Mouse (Mus musculus) lung, postnatal 4 days (tissue): ENCODE measurements around the gene Marc2.

ENCODE experiments used
- DNase-seq, 2 experiments: peaks; one replicate each; pipeline ENCODE4 v3.0.0; 2021

Gene Marc2

DNA sequence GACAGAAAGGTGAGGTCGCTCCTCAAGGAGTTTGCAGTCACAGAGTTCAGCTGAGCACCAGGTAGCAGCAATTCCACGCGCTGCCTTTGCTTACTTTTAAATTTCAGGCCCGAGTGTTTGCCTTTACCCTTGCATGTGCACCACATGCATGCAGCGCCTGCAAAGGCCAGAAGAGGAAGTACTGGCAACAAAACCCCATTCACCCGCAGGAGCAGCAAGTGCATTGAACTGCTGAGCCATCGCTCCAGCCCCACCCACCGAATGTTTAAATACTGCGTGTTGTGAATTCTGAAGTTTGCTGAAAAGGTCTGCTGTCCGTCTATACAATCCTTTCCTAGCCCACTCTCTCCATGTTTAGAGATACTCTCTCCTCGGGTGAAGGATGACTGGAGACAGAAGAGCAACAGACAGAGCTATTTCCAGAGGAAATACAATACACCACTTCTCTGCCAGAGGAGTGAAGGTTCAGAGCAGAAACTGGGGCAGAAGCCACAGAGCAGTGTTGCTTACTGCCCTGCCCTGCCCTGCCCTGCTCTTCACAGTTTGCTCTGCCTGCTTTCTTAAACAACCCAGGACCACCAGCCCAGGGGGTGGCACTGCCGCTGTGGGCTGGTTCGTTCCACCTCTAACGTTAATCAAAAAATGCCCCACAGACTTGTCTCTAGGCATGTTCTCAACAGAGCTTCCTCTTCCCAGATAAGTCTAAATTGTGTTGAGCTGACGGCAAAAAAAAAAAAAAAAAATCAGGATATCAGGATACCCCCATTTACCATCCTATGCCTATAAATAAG, 38.4 kb downstream of the Marc2 start:
- DNase-seq: peak in 1 of 2 experiments; percentile 41

DNA sequence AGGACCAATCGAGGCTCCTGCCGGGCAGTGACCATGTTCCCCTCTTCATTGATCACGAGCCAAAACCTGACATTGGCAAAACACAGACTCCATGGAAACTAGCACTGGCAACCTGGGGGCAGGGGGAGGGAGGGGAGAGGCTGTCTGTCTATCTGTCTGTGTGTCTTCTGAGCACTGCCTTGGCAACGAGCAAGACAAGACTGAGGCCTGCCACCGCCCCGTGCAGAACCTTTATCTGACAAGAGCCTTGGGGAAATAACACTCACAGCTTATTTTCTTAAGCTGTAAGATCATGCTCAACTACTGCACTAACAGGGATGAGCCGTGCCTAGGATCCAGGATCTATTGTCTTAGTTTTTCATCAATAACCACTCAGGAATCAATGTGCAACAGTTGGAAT, 39.1 kb downstream of the Marc2 start:
- no peak for DNase-seq

DNA sequence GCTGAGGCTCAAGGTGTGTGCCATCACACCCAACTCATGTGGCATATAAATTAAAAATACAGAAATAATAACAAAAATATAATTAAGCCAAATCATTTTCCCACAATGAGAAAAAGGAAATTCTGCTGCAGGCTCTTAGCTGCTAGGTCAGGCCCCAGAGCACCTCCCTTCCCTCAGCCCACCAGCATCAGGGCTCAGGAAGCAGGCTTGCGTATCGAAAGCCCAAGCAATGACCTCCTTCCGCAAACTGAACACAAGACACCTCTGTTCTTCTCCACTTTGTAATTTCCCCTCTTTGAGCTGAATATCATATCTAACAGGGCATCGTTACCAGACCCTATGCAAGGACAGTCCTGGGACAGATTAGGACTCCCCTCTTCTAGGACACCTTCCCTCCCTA, 40.5 kb downstream of the Marc2 start:
- no peak for DNase-seq

DNA sequence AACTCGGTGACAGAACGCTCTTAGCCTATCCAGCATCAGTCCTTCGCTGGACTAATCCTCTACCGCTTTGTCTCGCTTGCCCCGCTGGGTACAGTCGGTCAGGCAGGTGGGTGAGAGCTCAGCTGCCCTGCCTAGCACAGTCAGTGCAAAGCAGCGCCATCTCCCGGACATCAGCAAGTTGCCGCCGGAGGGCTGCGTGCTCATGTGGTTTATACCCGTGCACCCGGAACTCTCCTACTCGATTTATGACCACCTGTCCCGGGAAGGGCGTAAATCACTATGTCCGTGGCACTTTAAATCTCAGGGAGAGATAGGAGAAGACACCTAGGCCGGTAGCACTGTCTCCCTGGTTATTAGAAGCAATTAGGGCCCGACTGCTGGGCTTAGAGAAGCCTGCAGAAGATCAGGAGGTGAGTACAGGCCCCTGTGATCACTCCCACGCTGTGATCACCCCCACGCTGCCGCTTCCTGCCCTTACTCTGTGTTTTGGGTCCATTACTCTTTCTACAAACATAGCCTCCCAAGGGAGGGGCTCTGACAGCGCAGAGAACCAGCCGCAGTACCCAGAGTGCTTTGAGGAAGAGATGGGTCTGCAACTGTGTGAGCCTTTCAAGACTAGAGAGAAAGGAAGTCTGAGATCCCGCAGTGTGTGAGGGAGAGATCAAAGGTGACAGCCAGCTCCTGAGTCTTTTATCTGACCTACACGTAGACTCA, 52.9 kb downstream of the Marc2 start:
- peak; percentile 66 to 78 for DNase-seq

DNA sequence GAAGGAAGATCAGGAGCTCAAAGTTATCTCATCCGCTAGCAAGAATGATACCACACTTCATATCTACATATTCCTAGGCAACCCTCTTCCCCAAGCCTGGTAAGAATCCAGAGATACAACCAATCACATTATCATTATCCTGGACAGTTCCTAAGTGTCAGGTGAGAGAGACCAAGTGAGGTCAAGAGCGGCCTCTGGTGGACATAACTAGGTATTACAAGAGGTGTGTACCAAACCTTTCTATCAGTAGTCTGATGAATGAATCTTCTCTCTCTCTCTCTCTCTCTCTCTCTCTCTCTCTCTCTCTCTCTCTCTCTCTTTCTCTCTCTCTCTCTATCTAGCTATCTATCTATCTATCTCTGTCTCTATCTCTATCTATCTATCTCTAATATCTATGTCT, 55.1 kb downstream of the Marc2 start:
- DNase-seq: peak in 1 of 2 experiments; percentile 52

DNA sequence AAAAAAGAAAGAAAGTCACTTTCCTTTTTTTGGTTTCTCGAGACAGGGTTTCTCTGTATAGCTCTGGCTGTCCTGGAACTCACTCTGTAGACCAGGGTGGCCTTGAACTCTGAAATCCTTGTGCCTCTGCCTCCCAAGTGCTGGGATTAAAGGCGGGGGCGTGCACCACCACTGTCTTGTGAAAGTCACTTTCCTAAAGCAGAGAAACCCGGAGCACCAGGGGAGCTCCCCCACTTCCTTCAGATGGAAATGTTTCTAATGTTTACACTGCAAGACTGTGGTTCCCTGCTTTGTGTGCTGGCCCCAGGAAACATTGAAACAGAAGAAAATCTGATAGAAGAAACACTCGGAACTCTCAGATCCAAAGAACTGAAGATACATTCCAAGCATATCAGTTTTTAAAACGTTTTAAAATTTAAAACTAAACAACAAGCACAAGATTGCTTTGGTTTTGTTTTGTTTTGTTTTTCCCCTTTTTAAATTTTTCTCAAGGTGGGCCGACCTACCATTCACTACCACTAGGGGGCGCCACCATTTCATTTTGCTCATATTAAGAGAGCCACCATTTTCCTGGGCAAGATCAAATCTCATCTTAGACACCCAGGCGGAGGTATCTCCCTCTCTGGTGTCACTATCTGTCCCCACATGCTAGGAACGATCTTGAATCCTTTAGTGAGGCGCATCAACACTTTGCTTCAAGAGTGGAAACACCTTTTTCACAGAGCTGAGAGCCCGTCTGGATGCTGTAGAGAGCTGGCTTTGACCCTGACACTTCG, 59.7 kb downstream of the Marc2 start:
- DNase-seq: no peak

DNA sequence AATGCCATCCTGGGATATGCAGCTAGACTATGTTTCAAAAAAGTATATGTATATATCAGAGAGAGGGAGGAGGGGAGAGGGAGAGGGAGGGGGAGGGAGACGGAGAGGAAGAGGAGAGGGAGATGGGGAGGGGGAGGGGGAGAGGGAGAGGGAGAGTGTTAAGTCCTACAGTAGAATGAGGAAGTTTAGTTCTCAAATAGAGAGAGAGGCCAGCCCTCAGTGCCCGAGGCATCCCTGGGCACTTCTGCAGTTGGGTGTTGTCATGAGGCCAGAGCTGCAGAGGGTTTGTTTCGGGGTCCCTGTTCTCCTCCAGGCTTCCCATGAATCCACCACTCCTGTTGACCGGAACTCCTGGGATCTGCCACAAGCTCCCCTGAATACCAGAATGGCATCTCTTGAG, 62.6 kb downstream of the Marc2 start:
- DNase-seq: no peak

DNA sequence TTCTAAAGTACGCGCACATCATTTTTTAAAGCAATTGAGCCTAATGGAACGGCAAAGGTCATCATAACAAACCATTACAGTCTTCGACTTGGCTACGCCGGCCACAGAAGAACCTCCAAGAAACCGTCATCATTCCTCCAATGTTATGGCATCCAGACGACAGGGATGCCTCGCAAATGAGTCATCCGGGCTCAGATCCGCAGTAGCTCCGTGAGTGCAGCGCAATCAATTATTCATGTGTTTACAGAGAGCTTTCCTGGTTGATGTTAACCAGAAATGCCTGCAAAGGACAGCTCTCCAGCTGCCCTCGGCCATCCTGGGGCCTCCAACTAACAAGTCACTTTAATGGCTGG, 64.1 kb downstream of the Marc2 start:
- DNase-seq: peak; percentile 72 to 89

DNA sequence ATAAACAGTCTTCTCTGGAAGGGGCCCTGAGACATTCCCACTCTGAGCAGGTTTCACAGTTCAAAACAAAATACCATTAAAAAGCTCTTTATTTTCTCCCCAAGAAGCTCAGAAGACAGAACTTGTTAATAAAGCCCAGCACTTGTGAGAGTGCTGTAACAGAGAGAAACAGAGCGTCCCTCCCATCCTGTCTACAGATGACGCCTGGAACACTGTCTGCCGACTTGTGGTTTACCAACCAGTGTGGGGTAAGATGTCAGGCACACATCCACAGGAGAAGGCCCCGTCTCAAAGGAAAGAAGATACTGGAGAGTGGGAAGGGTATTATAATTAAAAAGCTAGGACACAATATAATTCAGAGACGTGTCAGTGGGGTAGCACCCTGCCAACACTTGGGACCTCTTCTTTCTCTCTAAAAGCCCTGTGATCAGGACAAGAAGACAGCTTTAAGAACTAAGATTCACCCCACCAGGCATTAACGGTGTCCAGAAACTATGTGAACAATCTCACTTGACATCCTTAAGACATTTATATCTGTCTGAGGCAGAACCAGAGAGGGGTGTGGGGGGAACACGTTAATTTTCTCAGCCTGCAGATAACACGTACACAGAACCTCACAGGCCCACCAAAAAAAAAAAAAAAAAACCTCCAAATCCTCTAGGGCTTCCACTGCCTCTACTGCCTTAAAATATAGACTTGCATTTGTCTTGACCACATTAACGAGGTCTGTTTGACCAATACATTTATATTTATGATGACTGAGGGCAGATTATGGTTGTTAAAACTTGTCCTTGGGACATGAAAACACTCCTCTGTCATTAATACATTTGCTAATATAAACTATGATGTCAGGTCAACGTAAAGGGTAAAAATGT, 64.7 kb downstream of the Marc2 start:
- DNase-seq: peak in 1 of 2 experiments; percentile 27

DNA sequence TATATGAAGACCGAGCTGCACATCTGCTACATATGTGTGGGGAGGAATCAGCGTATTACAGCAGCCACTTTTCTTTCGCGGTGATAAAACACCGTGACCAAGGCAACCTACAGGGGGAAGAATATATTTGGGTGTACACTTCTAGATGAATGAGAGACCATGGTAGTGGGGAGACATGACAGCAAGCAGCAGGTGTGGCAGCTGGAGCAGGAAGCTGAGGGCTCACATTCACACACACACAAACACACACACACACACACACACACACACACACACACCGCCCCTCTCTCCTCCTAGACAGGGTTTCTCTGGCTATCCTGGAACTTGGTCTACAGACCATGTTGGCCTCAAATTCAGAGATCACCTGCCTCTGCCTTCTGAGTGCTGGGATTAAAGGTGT, 68.1 kb downstream of the Marc2 start:
- no peak for DNase-seq

DNA sequence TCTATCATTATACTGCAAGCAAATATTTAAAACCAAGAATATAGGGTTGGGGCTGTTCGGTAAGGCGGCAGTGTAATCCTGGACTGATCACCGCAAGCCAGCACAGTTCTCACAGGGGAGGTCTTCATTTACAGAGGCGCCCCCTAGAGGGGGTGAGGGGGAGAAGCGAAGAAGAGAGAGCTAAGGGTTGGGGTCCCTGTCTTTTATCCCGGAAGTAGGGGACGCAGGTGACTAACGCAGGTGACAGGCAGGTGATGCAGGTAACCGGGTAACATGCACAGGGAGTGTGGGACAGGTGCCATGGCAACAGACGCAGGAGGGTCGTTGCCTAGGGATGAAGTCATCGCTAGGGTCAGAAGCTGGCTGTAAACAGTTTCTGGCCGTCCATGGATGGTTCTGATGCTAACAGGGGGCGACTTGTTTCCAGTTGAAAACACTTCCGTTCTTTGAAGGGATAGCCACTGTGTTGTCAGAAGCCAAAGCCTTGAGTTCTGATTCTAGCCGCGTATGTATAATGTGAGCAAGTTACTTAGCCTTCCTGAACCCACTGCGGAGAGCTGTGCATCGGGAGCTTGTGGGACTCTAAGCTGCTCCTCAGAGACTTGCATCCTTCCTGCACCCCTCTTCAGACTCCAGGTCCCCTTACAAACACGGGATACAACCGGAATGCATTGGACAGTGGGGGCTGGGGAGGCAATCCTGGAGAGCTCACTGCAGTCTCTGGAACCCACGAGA, 69.0 kb downstream of the Marc2 start:
- DNase-seq: no peak

DNA sequence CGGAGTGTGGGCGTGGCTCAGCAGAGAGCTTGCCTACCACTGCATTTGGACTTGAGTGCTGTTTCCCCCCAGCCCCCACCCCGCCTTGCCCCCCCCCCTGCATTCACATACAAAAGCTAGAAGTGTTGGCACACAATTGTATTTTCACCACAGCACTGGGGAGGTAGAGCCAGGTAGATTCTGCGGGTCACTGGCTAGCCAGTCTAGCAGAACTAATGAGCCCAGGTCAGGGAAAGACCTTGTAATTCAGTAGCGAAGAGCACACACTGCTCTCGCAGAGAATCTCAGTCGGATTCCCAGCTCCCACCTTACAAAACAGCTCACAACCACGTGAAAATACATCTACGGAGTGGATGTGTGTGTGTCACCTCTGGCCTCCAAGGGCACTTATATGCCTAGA, 71.0 kb downstream of the Marc2 start:
- no peak for DNase-seq

DNA sequence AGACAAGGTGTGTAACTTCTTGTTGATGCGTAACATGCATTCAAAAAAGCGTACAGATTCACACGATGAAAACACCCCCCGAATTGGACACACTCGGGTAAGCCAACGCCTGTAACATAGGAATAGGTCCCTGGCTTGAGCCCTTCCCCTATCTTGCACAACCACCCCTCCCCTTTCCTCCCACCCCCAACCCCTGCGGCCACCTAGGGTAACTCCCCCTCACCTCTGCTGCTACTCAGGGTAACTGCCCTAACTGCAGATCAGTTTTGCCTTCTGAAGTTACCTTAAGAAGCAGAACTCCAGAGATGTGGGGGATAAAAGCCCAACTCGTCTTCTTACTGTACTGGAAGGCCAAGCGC, 74.4 kb downstream of the Marc2 start:
- no peak for DNase-seq

DNA sequence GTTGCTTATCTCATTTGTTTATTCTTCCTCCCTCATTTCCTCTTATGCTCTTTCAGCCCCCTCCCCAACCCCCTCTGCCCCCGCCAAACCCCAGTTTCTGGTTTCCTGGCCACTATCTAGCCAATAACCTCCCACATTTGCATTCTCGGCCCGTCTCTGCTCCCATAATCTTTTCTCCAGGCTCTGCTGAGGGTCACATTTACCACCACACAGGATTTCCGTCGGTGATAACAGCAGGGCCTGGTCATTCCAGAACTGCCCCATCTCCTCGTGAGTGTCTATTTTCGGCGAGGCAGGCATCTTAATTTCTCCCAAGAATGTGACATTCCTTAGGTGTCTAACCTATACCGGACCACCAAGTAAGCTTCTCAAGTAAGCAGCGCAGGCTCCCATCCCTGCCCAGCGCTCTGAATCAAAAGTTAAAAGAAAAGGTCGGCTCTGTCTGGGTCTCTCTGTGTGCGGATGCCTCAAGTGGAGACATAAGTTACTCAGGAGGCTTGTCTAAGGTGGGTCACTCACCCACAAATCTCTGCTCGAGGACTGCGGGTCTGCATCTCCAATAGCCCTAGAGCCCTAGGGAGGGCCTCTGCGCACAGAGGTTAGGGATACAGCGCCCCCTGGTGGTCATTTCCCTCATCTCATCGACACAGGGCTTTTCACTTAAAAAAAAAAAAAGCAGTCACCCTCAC, 74.9 kb downstream of the Marc2 start:
- peak; percentile 81 to 87 for DNase-seq

DNA sequence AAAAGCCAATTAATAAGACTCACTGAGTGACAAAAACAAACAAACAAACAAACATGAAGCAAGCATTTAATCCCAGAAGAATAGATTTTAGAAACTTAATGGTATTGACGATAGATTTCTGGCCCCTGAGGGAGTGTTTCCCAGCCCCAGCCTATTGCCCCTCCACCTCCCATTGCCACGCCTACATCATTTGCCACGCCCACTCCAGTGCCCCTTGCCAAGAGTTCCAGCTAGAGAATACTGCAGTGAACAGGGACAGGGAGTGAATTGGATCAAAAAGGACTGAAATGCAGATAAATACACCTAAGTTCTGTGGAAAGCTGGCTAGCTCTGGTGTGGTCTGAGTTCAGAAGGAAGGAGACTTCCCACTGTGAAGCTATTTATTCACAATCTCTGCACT, 82.4 kb downstream of the Marc2 start:
- DNase-seq: no peak
